Mouse (Mus musculus) effector memory CD4-positive, alpha-beta T cell, adult 7 months (primary cell): ENCODE measurements around the gene Parvb. TPM values are rescaled to one million over a fixed set of nuclear protein-coding genes. Genes with fewer than 3 reads are reported as not detected.

Experiments
- polyA plus RNA-seq: library from polyadenylated mRNA; unstranded; fragments of 100-300 nt; shearing (Covaris generic); gene quantifications from one replicate; pipeline ENCODE4 v1.2.1, GENCODE M21; 2017

Parvb gene
- polyA plus RNA-seq = 1.6 TPM

GRCm38 (mm10) chr15:84231721-84232561 lies at the start of gene Parvb:
Gene Parvb, plus strand, starts transcription at chr15:84232043.

GRCm38 (mm10) chr15:84192058-84192791 lies 39.6 kb upstream of the Parvb start, which contains the start of gene Samm50:
Gene Samm50, plus strand, starts transcription at chr15:84192241.

GRCm38 (mm10) chr15:84323966-84324869 lies 92.4 kb downstream of the Parvb start, which contains the start of gene Parvg:
Gene Parvg, plus strand, starts transcription at chr15:84324026.

Other genes starting within 250 kb of the Parvb start
- not detected for gene Efcab6, start 166.7 kb upstream of the Parvb start, polyA plus RNA-seq
- gene Sult4a1, start 126.3 kb upstream of the Parvb start, polyA plus RNA-seq = not detected
- gene Pnpla5, start 108.9 kb upstream of the Parvb start, polyA plus RNA-seq = not detected
- gene Pnpla3, start 64.2 kb upstream of the Parvb start, polyA plus RNA-seq = 2.4 TPM
- gene Samm50, start 39.8 kb upstream of the Parvb start, polyA plus RNA-seq = 99.7 TPM
- 62.4 TPM for gene Parvg, start 92.0 kb downstream of the Parvb start, polyA plus RNA-seq
- gene Shisal1, start 215.1 kb downstream of the Parvb start, polyA plus RNA-seq = 0.27 TPM